Mouse (Mus musculus) splenic B cell, adult 2 months (primary cell): ENCODE measurements around the gene Csnka2ip.

ENCODE experiments used
- DNase-seq: peaks from one replicate; pipeline ENCODE4 v3.0.0-alpha.2; 2011; ENCODE audit warnings: low read depth, low spot score
- H3K27me3 ChIP-seq: 2 replicates; pipeline ENCODE4 v1.6.1; 2012; ENCODE audit warnings: mild to moderate bottlenecking, low read length, moderate library complexity, mixed read lengths; ENCODE audit not compliant: control insufficient read depth, poor library complexity, insufficient read depth, severe bottlenecking
- H3K36me3 ChIP-seq: 2 replicates; pipeline ENCODE4 v1.6.1; 2012; ENCODE audit warnings: mild to moderate bottlenecking, low read length, moderate library complexity, mixed read lengths; ENCODE audit not compliant: control insufficient read depth, poor library complexity, insufficient read depth, severe bottlenecking

Csnka2ip gene

DNA sequence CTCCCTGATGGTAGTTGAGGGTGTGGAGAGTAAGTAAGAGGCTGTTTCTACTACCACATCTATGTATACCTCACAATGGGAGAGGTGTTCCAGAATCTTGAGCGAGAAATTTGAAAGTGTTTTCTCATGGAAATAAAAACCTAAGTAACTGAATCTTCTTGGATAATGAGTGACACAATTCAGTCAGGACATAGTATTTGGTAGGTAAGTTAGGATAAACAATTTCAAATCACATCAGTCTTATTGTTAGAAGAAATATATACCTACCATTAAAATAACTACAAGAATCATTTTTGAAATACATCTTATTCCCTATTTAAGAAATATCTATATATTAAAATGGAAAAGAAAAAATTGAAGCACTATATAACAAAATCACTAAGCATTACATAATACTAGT is at the start of gene Csnka2ip:
Gene Csnka2ip, minus strand, starts transcription at position 101 of the 400 bp plus-strand sequence.
- DNase-seq = no peak
- no peaks in the 10 kb centered on the region for H3K27me3 ChIP-seq
- H3K36me3 ChIP-seq = no peaks in the 10 kb centered on the region

DNA sequence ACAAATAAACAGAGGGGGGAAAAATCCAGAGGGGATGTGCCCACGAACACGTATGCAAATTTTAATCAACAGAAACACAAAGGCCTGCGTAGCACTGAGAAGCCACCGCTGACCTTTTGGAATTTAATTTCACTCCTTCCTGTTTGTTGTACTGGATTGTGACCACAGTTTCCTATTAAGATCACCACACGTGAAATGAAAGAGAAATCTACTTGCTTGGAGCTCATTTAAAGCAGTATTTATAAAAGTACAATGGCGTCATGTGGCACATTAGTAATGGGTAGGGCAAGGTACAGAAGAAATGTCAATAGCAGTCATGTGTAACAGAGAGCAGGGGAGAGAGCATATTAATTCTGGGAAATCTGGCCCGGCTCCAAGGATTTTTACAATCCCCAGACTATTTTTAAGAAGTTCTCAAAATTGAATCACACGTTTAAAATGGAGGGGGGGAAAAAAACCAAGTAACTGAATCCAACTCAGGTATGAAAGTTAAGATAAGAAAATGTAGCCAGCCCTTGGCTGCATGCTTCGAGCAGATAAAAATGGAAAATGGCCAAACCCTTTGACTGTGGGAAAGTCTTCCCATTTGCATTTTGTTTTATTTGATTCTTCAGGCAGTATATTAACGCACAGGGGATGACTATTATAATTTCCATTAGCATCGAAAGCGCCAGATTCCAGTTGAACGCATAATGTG is 47.5 kb upstream of the Csnka2ip start:
- Histone ChIP-seq H3K36me3 (no peaks in the 10 kb centered on the region), H3K27me3 (no peaks in the 10 kb centered on the region)
- no peak for DNase-seq

DNA sequence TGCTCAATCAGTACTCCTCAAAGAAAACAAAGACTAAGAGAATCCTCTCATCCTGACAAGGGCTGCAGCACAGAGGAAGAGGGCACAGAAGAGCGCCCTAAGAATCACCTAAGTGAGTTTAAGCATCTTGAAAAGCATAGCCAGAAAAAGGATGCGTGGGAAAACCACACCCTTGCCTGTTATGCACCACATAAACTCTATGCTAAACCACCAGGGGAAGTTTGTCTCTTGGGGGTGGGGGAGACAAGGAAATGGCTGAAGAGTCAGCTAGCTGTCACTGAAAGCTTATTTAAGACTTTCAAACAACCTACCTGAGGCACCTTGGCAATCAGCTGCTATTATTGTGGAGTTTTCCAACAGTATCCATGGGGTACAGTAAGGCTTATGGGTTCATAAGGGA is 45.6 kb upstream of the Csnka2ip start:
- DNase-seq = no peak
- Histone ChIP-seq H3K36me3 (no peaks in the 10 kb centered on the region), H3K27me3 (no peaks in the 10 kb centered on the region)

DNA sequence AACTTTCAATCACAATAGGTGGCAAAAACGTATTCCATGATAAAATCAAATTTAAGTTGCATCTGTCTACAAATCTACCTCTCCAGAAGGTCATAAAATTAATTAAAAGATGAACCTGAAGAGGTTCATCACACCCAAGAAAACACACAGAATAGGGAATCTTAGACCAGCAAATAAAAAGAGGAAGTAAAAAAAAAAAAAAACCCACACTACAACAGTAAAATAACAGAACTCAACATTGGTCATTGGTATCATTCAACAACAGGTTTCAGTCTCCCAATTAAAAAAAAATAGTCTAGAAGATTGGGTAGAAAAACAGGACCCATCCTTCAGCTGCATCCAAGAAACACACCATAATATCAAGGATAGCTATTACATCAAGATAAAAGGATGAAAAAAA is 32.9 kb upstream of the Csnka2ip start:
- Histone ChIP-seq H3K27me3 (no peaks in the 10 kb centered on the region), H3K36me3 (no peaks in the 10 kb centered on the region)
- no peak for DNase-seq

- Histone ChIP-seq H3K27me3 (no peaks in the 10 kb centered on the region), H3K36me3 (no peaks in the 10 kb centered on the region)
- DNase-seq = no peak
These were observed 17.9 kb upstream of the Csnka2ip start for GRCm38 (mm10) chr16:64620116-64620515.

- H3K27me3 ChIP-seq = no peaks in the 10 kb centered on the region
- H3K36me3 ChIP-seq = no peaks in the 10 kb centered on the region
- DNase-seq = no peak
These were observed 12.4 kb upstream of the Csnka2ip start for GRCm38 (mm10) chr16:64614648-64615047.

GRCm38 (mm10) chr16:64607793-64608192 is 5.6 kb upstream of the Csnka2ip start:
- no peak for DNase-seq
- Histone ChIP-seq H3K27me3 (no peaks in the 10 kb centered on the region), H3K36me3 (no peaks in the 10 kb centered on the region)

DNA sequence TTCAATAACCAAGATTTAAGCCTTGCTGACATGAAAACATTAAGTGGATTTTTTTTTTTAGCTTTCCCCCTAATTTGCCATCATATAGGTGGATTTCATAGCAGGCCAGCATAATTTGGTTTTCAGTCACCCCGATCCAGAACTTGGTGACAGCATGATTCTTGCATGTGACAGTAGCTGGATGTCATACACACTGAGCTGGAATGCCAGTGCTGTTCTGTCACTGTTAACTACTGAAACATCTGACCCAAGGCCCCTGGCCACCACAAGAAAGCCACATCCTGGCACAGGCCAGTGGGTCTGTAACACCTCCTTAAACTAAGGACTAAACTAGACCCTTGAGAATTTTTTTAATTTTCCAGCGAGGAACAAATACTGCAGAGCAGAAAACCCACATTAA is 15.4 kb downstream of the Csnka2ip start:
- no peak for DNase-seq
- no peaks in the 10 kb centered on the region for H3K36me3 ChIP-seq

DNA sequence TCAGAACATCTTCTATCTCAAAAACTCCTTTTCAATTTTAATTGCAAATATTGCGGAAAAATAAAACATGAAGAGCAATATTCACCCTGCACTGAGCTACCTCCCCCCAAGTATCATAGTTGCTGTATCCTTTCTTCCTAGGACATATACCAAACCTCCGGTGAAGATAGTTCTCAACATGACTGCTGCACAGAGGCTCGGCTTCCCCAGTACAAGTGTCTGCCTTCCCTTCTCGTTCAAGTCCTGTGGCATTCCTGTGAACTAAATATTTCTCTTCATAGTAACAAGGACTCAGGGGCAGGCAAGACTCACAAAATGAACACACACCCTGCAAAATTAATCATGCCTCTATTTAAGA is 16.0 kb downstream of the Csnka2ip start:
- DNase-seq = no peak
- no peaks in the 10 kb centered on the region for H3K27me3 ChIP-seq
- H3K36me3 ChIP-seq = no peaks in the 10 kb centered on the region

More for the DNA sequence above, 15.4 kb downstream of the Csnka2ip start:
- H3K27me3 ChIP-seq = no peaks in the 10 kb centered on the region

DNA sequence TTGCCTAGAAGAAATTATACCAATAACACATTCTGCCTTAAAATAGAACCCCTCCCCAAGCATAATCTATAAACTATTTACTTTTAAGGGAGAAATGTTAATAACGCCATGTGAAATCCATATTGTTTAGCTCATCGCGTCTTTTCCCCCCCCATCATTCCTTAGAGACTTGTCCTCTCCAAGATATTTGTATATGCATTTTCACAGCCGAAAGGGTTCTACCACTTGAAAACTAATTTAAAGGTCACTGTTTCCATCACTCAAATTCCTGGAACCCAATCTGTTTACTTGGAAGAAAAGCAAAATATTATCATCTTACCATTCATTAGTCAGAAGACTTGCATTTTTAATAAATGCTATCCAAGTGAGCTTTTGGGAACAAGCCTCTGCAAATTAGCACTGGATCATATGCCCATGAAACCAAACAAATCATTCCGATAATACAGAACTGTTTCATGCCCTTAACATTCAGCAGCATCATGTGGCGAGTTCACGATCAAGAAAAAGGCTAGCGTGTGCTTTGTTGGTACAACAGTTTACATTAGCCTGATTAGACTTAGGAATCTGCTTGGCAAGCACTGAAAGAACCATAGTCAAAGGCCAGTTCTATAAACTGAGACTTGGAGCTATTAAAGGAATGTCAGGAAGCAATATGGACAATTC is 16.5 kb downstream of the Csnka2ip start:
- no peak for DNase-seq
- Histone ChIP-seq H3K36me3 (no peaks in the 10 kb centered on the region), H3K27me3 (no peaks in the 10 kb centered on the region)

DNA sequence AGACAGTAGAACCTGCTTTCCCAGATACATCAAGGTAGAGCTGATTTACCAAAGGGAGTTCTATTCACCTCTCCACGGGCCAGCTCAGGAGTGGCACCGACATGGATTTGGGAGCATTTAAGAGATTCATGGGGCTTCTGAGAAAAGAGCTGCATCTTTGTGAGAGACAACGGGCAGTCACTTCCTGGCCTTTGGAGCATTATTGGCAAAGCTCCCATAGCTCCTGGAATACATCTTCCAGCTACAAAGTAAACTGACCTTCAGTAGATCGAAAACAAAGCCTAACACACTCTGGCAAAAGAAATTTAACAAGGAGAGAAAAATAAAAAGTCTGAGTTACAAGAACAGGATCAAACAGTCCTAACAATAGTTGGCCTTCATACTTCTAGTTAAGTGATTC is 17.6 kb downstream of the Csnka2ip start:
- no peak for DNase-seq
- Histone ChIP-seq H3K36me3 (no peaks in the 10 kb centered on the region), H3K27me3 (no peaks in the 10 kb centered on the region)

DNA sequence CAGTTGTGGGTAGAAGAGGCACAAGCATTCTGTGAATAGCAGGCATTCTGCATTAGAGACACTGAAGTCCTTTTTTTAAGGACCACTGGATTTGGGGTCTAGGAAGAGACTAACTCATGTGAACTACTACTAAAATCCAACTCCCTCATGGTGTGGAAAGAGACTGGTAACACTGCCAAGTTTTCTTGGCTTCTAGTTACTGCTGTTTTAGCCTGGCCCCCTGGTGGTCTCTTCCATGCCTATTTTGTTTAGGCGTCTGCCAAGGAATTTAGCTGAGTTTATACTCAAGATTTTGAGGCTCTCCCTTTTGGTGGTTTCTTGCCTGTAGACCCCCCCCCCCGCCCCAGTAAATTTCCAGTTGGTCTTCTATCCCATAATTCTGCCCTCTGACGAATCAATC is 18.8 kb downstream of the Csnka2ip start:
- no peak for DNase-seq
- H3K36me3 ChIP-seq = no peaks in the 10 kb centered on the region
- H3K27me3 ChIP-seq = no peaks in the 10 kb centered on the region

- no peak for DNase-seq
- no peaks in the 10 kb centered on the region for H3K27me3 ChIP-seq
These were observed 32.7 kb downstream of the Csnka2ip start for GRCm38 (mm10) chr16:64569496-64569895.

DNA sequence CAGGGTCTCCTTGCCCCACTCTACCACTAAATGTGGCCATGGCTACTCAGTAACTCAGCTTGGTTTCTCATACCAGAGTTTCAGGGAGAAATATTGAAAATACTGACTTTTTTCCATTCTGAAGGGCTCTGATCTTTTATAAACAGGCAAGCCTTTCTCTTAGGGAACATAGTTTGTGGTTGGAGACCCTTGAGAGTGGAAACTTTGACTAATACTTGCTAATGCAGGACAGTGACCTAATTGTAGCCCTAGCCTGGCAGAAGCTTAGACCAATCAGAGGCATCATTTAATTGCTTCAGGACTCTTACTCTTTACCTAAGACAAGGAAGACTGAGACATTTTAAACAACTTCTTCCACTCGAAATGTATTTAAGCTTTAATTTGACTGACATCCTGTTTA is 39.1 kb downstream of the Csnka2ip start:
- Histone ChIP-seq H3K27me3 (no peaks in the 10 kb centered on the region), H3K36me3 (no peaks in the 10 kb centered on the region)
- no peak for DNase-seq

More at GRCm38 (mm10) chr16:64569496-64569895, 32.7 kb downstream of the Csnka2ip start:
- no peaks in the 10 kb centered on the region for H3K36me3 ChIP-seq

DNA sequence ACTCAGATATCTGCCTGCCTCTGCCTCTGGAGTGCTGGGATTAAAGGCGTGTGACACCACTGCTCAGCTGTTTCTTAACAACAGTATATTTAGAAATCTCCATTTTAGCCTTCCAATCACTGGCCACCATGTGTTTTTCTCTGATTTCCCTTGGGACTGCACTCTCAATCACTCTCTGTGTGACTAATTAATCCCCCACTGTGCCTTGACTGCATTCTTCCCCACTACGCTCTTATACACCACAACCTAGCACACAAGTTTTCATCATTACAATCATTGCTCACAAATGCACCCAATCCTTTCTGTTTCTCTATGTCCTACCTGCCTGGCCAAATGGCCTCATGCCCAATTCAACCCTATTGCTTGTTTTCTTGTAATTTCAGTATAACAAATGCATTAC is 43.7 kb downstream of the Csnka2ip start:
- no peaks in the 10 kb centered on the region for H3K36me3 ChIP-seq
- DNase-seq = no peak
- no peaks in the 10 kb centered on the region for H3K27me3 ChIP-seq

DNA sequence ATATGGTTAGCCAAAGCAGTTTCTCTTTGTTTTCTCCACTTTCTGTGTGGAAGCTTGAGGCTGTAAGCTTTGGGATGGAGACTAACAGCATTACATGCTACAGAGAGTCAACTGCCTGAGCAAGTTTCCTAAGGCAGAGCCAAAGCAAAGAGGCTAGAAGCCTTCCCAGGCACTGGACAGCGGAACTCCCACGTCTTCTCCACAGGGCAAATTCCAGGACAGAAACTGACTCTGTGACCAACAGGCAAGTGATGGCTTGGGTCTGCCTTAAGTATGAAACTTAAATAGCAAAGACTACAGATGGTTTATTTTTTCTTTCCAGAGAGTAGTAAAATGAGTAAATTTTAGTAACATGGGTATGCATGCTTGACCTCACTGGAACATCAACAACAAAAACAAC is 75.3 kb downstream of the Csnka2ip start:
- H3K27me3 ChIP-seq = no peaks in the 10 kb centered on the region
- no peak for DNase-seq
- no peaks in the 10 kb centered on the region for H3K36me3 ChIP-seq
